Mouse (Mus musculus): ENCODE results near the gene S100a4. TPM values are rescaled to one million over a fixed set of nuclear protein-coding genes. Genes with fewer than 3 reads are reported as not detected.

The S100a4 gene
- polyA plus RNA-seq, 1 experiment = 16.9 TPM

GRCm38 (mm10) chr3:90605736-90606135 is 2.2 kb downstream of the S100a4 start:
- Histone ChIP-seq H3K4me1 (ENCODE audit: control insufficient read depth, insufficient read depth, low read length) (0 out of 2 replicates have a peak, but pooled peaks cover 3% of the 10 kb centered on the region), H3K4me3 (ENCODE audit: insufficient read depth, low read depth, low read length) (no peak overlapping the region), H3K27ac (ENCODE audit: insufficient read depth, low read depth, low read length) (no peak overlapping the region), H3K27me3 (replicated peaks; ENCODE audit: control insufficient read depth, insufficient read depth, low read length) (no peaks in the 10 kb centered on the region), H3K36me3 (ENCODE audit: control insufficient read depth, insufficient read depth, low read length) (no peaks in the 10 kb centered on the region)
- TF ChIP-seq CTCF (conservative IDR thresholded peaks at IDR 0.05; ENCODE audit: insufficient read depth, insufficient read length, low read depth, low read length) (no peak), POLR2A (IDR thresholded peaks at IDR 0.05; ENCODE audit: low read depth, low read length) (no peak)
- 86% methylated on average over 2 of the region's 2 CpGs for WGBS
- no peak for DNase-seq

GRCm38 (mm10) chr3:90606185-90606584 is 2.6 kb downstream of the S100a4 start:
- TF ChIP-seq POLR2A (IDR thresholded peaks at IDR 0.05; ENCODE audit: low read depth, low read length) = no peak
- no peak for TF ChIP-seq CTCF (conservative IDR thresholded peaks at IDR 0.05; ENCODE audit: insufficient read depth, insufficient read length, low read depth, low read length)
- Histone ChIP-seq H3K36me3 (ENCODE audit: control insufficient read depth, insufficient read depth, low read length) (no peaks in the 10 kb centered on the region), H3K4me1 (ENCODE audit: control insufficient read depth, insufficient read depth, low read length) (0 out of 2 replicates have a peak, but pooled peaks cover 3% of the 10 kb centered on the region), H3K27me3 (replicated peaks; ENCODE audit: control insufficient read depth, insufficient read depth, low read length) (no peaks in the 10 kb centered on the region), H3K27ac (ENCODE audit: insufficient read depth, low read depth, low read length) (no peak overlapping the region), H3K4me3 (ENCODE audit: insufficient read depth, low read depth, low read length) (no peak overlapping the region)
- no peak for DNase-seq
- WGBS = 88% methylated on average over 6 of the region's 6 CpGs

- no peak overlapping the region for H3K27ac ChIP-seq (ENCODE audit: insufficient read depth, low read depth, low read length)
- no peak for TF ChIP-seq POLR2A (IDR thresholded peaks at IDR 0.05; ENCODE audit: low read depth, low read length)
- no peak for TF ChIP-seq CTCF (conservative IDR thresholded peaks at IDR 0.05; ENCODE audit: insufficient read depth, insufficient read length, low read depth, low read length)
- WGBS = 91% methylated on average over 3 of the region's 3 CpGs
- no peak for DNase-seq
- 0 out of 2 replicates have a peak, but pooled peaks cover 3% of the 10 kb centered on the region for H3K4me1 ChIP-seq (ENCODE audit: control insufficient read depth, insufficient read depth, low read length)
- no peaks in the 10 kb centered on the region for H3K27me3 ChIP-seq (replicated peaks; ENCODE audit: control insufficient read depth, insufficient read depth, low read length)
- H3K4me3 ChIP-seq (ENCODE audit: insufficient read depth, low read depth, low read length) = no peak overlapping the region
- no peaks in the 10 kb centered on the region for H3K36me3 ChIP-seq (ENCODE audit: control insufficient read depth, insufficient read depth, low read length)
Measured at GRCm38 (mm10) chr3:90607361-90607760, 3.8 kb downstream of the S100a4 start.

DNA sequence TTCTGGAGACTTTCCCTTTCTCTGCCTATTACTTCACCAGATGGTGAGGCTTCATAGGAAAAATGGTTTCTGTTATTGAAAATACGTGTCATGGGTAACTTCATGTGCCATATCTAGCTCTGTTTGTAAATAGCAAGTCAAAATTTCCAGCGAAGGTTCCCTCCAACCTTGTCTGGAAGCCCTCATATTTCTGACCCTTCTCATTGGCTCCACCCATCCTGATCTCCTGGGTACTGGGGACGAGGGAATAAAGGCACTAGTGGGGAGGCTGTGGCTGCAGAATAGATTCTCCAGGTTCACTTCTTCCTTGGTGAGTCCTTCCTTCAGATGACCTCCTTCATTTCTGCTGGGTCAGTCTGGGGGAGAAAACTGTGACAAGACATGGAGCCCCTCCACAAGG is 4.7 kb downstream of the S100a4 start, which contains the start of gene S100a5:
TSS of gene S100a5 (plus strand) at position 301 of the 400 bp plus-strand sequence.
- H3K27ac ChIP-seq (ENCODE audit: insufficient read depth, low read depth, low read length) = no peak within 1 kb of the TSS
- no peak within 1 kb of the TSS for H3K4me3 ChIP-seq (ENCODE audit: insufficient read depth, low read depth, low read length)
- H3K4me1 ChIP-seq (ENCODE audit: control insufficient read depth, insufficient read depth, low read length) = 0 out of 2 replicates have a peak, but pooled peaks cover 3% of the 10 kb centered on the region
- no peak for DNase-seq
- no peaks in the 10 kb centered on the region for H3K27me3 ChIP-seq (replicated peaks; ENCODE audit: control insufficient read depth, insufficient read depth, low read length)
- no peaks in the 10 kb centered on the region for H3K36me3 ChIP-seq (ENCODE audit: control insufficient read depth, insufficient read depth, low read length)
- 77% methylated on average over 3 of the region's 3 CpGs for WGBS
- TF ChIP-seq POLR2A (IDR thresholded peaks at IDR 0.05; ENCODE audit: low read depth, low read length) (no peak), CTCF (conservative IDR thresholded peaks at IDR 0.05; ENCODE audit: insufficient read depth, insufficient read length, low read depth, low read length) (no peak)

DNA sequence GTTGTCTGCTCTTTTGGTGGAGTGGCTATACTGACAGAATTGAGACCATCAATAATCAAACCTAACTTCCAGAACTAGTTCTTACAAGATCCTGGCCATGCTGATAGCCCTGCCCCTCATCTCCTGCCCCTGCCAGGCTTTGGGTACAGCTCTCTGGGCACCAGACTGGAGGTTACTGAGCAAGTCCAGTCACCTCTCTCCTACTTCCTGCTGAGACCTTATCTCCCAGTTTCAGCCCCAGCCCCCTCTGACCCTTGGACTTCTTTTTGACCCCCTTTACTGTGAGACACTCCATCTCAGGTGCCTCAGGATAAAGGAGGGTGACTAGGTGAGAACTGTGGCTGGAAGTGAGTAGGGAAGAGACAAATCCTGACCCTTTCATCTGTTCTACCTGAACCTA is 5.5 kb downstream of the S100a4 start:
- Histone ChIP-seq H3K4me3 (ENCODE audit: insufficient read depth, low read depth, low read length) (no peak overlapping the region), H3K36me3 (ENCODE audit: control insufficient read depth, insufficient read depth, low read length) (no peaks in the 10 kb centered on the region), H3K27me3 (replicated peaks; ENCODE audit: control insufficient read depth, insufficient read depth, low read length) (no peaks in the 10 kb centered on the region), H3K27ac (ENCODE audit: insufficient read depth, low read depth, low read length) (no peak overlapping the region), H3K4me1 (ENCODE audit: control insufficient read depth, insufficient read depth, low read length) (0 out of 2 replicates have a peak, but pooled peaks cover under 1% of the 10 kb centered on the region)
- TF ChIP-seq POLR2A (IDR thresholded peaks at IDR 0.05; ENCODE audit: low read depth, low read length) = no peak
- TF ChIP-seq CTCF (conservative IDR thresholded peaks at IDR 0.05; ENCODE audit: insufficient read depth, insufficient read length, low read depth, low read length) = no peak
- DNase-seq = no peak

DNA sequence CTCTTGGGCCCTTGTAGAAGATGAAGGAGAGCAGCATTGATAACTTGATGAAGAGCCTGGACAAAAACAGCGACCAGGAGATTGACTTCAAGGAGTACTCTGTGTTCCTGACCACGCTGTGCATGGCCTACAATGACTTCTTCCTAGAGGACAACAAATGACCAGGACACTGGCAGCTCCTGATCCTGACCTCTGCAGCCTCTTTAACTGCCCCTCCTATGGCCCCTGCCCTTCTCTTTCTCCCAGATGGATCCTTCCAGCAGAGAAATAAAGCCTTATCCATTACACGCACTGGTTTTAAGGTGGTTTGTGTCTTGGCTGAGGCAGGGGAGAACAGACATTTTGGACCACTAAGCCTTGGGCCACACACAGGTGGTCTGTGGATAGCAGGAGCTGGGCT is 7.9 kb downstream of the S100a4 start:
- no peak for DNase-seq
- no peak overlapping the region for H3K27ac ChIP-seq (ENCODE audit: insufficient read depth, low read depth, low read length)
- WGBS = 93% methylated on average over 3 of the region's 3 CpGs

GRCm38 (mm10) chr3:90612061-90612460 is 8.5 kb downstream of the S100a4 start:
- Histone ChIP-seq H3K36me3 (ENCODE audit: control insufficient read depth, insufficient read depth, low read length) (no peaks in the 10 kb centered on the region), H3K4me3 (ENCODE audit: insufficient read depth, low read depth, low read length) (no peak overlapping the region), H3K27ac (ENCODE audit: insufficient read depth, low read depth, low read length) (no peak overlapping the region), H3K27me3 (replicated peaks; ENCODE audit: control insufficient read depth, insufficient read depth, low read length) (no peaks in the 10 kb centered on the region), H3K4me1 (ENCODE audit: control insufficient read depth, insufficient read depth, low read length) (no peaks in the 10 kb centered on the region)
- TF ChIP-seq CTCF (conservative IDR thresholded peaks at IDR 0.05; ENCODE audit: insufficient read depth, insufficient read length, low read depth, low read length) = no peak
- no peak for TF ChIP-seq POLR2A (IDR thresholded peaks at IDR 0.05; ENCODE audit: low read depth, low read length)
- DNase-seq = no peak
- 66% methylated on average over 4 of the region's 4 CpGs for WGBS

More for the DNA sequence above, 7.9 kb downstream of the S100a4 start:
- Histone ChIP-seq H3K27me3 (replicated peaks; ENCODE audit: control insufficient read depth, insufficient read depth, low read length) (no peaks in the 10 kb centered on the region), H3K4me3 (ENCODE audit: insufficient read depth, low read depth, low read length) (no peak overlapping the region), H3K36me3 (ENCODE audit: control insufficient read depth, insufficient read depth, low read length) (no peaks in the 10 kb centered on the region), H3K4me1 (ENCODE audit: control insufficient read depth, insufficient read depth, low read length) (no peaks in the 10 kb centered on the region)
- TF ChIP-seq CTCF (conservative IDR thresholded peaks at IDR 0.05; ENCODE audit: insufficient read depth, insufficient read length, low read depth, low read length) (no peak), POLR2A (IDR thresholded peaks at IDR 0.05; ENCODE audit: low read depth, low read length) (no peak)
